Mouse (Mus musculus) cerebellum, postnatal 14 days (tissue): ENCODE measurements at regions not wholly inside any gene's neighbourhood (a gene's known extent, or its start where the extent isn't known, plus 50 kb on each side); places are given as distances from the start of the nearest gene placed in this dataset.
A peak's percentile ranks its signal among the peaks of the same experiment; 100 is the strongest.

ENCODE experiments used
- DNase-seq, 2 experiments: peaks; one replicate each; pipeline ENCODE4 v3.0.0; 2021; ENCODE audit warnings: mixed read lengths in 2 of 2

DNA sequence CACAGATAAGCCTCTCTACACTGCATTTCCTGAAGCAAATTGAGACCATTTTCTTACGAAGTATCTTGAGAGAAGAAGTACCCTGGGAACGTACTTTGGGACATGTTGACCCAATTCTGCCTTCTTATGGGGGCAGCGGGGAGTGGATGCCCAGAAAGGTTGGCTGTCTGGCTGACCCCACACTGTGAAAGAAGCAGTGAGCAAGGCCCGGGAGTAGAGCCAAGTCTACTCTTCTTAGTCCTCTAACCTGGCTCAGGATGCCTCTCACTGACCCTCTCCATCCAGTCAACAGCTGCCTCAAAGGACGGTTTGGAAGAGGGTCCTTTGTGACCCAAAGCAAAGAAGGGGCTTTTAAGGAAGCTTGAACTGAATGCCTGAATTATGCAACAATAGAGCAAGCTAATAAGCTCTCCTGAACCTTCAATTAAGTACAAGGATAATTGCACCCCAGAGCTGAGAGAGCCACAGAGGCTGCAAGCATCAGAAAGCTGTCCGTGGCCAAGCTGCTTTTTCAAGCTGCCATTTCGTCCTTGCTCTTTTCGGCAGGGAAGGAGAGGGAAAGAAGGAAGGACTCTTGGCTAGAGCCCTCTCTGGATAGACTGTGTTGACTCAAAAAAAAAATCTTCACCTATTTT is 70.3 kb downstream of the Pctp start:
- peak; percentile 65 to 66 for DNase-seq

DNA sequence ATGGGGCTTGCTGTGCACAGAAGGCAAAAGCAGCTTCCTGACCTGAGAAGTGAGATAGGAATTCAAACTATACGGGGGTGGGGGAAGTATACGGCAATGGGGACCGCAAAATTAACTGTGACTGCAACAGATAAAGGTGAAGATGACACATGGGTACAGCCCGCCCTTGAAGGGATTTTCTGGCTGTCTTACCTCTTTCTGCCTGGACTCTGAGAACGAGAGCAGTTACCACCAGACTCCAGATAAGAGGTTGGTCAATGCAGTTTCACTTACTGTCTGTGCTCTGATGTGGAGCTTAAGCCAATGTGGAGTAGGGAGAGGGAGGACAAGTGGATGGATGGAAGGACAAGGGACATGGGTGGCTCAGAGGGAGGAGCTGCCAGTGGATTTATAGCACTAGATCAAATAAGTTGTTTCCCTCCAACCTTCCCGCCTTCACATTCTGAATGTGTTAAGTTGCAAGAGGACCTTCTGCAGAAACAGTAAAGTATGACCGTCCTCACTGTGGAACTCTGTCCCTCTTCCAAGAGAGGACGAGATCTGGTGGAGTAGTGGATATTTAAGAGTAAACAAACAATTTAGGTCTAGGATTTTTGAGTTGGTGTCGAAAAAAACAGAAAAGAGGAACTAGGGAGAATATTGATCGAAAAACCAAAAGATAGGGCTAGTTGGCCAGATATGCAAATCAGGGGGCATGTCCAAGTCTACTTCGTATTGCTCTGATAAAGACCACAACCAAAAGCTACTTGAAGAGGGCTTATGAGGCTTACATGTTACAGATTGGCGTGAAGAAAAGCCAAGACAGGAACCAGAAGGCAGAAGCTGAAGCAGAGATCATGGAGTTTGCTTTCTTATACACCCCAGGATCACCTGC is 73.3 kb downstream of the Pctp start:
- no peak for DNase-seq

DNA sequence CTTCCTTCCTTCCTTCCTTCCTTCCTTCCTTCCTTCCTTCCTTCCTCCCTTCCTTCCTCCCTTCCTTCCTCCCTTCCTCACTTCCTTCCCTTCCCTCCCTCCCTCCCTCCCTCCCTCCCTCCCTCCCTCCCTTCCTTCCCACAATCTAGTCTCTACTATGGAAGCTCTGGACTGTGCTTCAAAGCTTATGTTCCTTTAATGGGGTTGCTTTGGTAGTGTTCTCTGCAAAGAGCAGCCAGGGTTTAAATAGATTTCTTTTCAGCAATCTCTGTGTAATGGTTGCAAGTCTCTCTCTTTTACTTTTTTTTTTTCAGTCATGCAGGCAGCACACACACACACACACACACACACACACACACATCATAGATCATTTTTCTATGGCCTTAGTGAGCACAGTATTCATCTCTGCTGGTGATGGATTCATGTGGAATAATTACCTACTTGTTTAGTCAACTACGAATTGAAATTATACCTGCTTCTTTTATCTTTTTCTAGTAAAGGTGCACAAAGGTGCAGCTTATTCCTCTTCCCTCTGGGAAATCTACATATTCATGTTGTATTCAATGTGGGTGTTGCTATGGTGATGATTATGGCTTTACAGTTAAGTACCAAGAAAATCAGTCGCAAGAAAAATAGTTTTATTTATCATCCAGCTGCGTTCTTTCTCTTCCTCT is 75.1 kb downstream of the Pctp start:
- DNase-seq: no peak

DNA sequence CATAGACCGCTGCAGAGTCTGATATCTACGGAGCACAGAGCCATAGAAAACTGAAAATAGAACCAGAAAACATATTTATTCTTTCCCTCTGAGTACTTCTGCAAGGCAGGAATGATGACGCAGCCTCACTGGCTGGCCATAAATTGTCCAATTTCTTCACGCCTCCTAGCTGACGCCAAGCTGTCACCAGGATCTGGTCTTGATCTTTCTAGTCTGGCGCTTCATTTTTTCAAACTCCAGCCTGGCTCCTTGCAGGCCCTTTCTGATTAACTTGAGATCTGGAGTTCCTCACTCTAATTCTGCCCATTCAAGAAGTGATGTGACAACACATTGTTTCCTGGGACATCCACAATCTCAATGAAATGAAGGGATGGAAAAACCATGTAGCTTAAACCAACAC is 80.1 kb downstream of the Pctp start:
- no peak for DNase-seq

DNA sequence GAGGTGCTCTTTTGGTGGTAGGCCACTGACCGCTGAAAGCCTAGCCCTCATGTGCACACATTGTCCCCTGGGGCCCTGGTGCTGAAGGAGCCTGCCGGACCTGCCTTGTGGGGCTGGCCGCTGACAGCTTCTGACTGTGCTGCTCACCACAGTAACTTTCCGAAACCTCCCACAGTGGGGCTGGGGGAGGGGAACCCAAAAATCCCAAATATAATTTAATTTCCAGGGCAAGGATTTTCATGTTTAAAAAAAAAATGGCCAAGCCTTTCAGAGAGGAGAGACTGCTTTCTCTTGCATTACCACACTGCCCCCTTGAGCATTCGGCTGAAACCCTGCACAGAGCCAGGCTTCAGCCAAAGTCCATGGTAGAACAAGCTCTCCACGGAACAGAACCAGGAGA is 81.5 kb downstream of the Pctp start:
- DNase-seq: peak; percentile 62 to 73

DNA sequence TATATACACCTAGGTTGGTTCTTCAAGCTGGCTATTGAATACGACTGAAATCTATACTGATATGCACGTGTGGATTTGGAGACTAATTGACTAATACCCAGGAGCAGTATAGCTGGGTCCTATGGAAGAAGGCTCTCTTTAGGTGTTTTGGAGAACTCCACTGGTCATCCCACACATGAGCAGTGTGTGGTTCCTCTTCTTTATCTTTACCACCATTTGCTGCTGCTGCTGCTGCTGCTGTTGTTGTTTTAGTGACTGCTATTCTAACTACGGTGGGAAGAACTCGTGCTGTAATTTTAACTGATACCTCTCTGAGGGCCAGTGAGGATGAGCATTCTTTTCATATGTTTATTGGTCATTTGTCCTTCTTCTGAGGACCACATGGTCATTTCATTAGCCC is 86.9 kb downstream of the Pctp start:
- no peak for DNase-seq

DNA sequence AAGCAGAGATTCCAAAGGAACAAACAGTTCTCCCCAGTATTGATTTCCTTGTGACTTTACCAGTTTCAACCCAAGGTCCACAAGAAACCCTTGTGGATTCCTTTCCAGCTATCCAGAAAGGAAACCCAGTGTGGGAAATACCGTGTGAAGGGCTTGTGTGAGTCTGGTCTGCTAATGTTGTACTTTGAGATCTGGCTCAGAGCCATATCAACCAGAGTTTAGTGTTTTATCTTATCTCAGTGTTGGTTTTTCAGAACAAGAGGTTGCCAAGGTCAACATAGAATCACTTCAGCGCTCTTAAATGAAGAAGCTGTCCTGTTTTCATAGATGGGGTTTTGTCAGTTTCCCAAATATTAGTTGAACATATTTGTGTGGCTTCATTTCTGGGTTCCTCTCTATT is 88.1 kb downstream of the Pctp start:
- DNase-seq: no peak

DNA sequence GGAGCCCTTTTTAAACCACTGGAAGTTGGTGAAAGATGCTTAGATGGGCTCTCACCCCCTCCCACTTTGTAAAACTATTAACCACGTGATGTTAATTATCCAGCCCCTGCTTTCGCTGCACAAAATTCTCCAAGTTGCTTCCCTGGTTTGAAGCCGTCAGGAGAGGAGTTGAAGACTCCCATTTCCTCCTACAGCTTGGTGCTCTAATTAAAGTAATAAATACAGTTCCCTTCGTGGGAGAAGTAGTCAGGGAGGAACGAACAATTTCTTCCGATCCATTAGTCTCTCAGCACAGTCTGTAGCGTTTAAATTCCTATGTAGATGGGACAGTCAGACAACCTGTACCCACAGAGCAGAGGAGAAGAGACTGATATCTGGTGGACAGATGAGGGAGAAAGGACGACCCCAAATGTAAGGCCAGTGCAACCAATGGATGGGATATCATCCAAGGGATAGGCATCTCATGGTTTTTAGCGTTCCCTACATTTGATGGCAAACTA is 101.4 kb downstream of the Pctp start:
- DNase-seq: no peak

DNA sequence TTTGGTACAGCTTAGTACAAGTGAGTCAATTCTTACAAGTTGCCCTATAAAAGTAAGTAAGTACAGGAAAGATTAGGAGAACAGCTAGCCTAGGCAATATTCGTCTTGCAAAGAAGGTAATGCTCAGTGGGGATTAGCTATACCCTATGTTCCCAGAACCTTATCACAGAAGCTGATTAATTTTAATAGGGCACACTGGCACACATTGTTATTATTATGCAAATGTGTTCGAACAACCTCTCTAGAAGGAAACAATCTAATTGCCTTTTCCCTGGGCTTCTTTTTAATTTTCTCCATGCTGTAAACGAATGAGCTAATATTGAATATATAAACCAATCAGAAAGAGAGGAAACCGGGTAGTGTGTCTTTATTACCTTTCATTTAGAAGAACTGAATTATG is 104.2 kb downstream of the Pctp start:
- DNase-seq: no peak

DNA sequence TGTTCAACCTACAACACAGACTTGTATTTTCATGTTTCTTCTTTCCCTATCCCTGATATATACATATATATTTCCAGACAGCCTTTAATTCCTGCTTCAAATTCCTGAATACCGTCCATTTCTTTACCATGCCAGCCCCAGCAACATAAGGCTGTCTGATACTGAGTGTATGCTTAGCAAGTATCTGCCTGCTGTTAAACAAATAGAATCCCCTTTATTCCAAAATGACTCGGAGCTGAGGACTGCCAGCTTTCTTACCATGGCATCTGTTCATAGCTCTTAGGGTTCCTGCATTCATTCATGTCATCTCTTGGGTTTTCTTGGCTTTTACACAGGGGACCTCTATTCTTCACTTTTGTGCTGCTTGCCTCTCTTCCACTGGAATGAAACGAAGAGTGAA is 105.8 kb downstream of the Pctp start:
- DNase-seq: no peak

DNA sequence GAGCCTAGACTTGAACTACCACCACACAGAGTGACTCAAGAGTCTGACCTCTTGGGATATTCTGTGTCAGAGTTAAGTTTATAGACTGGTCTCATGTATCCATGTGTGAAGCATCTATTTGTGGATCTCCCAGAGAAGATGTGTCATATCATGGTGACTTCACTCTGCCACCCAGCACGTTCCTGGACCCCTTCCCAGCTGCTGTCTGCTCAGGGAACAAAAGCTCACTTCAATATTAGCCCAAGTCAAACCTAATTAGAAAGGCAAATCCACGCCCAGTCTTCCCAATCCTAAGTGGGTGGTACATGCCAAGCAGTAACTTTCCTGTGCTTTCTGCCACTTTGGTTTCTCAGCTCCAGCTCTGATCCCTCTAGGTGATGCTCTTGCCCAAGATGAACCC is 94.1 kb upstream of the Ankfn1 start:
- peak; percentile 26 to 53 for DNase-seq

DNA sequence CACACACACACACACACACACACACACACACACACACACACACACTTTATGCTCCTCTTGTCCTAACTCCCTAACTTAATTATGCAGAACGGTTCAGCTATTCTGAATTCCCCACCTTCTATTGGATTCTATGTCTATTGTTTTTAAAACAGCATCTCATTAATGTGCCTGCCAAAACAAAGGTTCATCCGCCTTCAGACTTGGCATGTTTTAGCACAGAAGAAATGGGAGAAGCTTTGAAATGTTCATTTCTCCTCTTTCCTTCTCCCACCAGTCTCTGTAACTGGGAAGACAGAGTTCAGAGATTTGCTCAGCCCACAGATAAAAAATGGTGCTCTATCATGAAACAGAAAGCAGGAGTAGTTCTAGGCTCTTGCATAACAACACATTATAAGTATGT is 90.1 kb upstream of the Ankfn1 start:
- no peak for DNase-seq

DNA sequence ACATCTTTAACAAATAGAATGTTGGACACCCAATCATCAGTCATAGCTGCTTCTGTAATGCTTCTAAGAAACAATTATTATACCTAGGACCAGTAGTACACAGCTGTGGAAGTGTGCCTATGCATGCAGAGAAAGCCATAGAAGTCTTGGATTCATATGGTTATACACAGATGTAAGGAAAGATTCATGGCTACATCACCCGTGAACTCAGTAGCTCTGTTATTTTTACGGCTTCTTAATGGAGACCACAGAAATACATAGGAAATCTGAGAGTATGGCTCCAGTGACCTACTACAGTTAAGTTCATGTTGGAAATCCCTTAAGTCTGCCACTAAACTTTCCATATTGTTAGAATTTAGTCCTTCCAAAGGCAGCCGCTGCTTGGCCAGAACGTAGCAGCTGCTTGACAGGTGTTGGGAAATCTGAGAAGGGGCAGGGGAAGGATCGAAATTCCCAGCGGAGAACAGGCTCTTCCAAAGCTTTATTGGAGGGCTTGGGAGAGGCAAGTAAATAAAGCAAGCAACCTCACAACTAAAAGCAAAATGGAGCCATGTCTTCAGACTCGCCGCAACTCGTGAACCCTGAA is 78.8 kb upstream of the Ankfn1 start:
- DNase-seq: no peak

DNA sequence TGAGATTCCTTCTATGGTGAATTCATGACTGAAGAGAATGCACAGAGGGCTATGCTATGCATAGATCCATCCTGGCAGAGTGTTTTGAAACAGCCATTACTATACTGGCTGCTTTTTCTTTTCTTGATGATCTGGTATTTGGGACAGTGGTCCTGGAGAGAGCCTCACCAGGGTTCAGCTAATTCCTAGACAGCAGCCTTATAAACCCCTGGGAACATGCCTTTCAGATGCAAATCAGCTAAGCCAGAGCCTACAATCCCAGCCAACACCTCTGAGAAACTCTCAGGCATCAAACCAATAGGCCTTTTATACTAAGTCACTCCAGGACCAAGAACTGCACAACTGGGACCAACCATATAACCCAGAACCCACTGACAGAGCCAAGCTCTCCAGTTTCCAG is 64.4 kb upstream of the Ankfn1 start:
- no peak for DNase-seq

DNA sequence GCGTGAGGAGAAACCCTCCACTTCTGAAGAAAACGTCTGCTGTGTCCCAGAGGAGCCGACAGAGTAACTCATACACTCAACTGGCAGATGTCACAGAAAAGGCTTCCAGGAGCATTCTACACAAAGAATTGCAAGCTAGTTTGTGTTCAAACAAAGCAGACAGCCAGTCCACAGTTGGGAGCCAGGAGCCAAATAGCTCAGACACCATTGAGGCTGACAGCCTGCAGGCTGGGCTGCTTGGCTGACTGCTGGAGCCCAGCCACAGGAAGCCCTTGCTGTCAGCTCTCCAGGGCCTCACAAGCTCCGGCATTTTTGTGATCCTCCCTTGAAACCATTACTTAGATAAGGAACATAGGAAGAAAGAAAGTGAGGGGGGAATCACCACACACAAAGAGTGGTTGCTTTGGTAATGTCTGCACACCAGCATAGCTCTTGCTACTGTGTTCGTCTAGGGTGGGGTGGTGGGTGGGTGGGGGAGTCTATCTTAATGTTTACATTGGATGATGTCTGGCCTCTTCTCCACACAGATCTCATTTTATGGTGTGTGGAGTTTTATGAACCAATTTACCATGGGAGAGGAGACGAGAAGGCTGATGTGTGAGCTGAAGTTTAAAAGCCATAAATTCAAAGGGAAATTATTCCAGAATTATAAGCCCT is 62.3 kb upstream of the Ankfn1 start:
- DNase-seq: peak; percentile 42 to 46

DNA sequence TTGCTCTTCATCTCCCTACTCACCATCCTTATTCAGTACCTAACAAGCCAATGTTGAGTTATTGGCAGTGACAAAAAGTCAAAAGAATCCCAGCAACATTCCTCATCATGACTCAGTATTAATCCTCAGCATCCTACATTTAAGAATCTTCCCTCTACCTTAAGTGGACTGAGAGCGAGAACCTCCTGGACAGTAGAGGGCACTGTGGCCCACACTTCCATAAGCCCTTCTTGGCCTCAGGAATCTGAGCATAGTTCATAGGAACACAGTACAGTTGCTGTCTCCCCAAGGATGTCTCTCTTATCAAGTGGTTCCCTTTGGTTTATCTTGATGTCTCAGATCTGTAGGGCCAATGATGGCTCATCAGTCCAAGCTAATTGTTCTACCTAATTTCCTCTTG is 60.5 kb upstream of the Ankfn1 start:
- DNase-seq: no peak

DNA sequence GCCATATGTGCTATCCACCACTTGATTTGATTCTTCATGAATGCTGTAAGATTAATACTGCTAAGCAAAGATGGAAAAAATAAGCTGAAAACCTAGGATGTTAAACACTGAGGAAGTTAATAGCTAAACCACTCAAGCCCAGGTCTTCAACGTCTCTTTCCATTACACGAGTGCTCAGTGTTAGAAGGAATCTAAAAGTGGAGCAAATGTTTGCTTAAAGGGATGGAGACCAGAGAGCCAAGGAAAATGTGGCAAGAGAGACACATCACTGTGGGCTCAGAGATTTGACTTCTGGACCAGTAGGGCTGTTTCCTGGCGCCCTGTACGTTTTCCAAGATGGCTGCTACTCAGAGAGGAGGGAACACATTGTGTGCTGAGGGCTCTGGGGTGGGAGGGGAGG is 59.4 kb upstream of the Ankfn1 start:
- no peak for DNase-seq

DNA sequence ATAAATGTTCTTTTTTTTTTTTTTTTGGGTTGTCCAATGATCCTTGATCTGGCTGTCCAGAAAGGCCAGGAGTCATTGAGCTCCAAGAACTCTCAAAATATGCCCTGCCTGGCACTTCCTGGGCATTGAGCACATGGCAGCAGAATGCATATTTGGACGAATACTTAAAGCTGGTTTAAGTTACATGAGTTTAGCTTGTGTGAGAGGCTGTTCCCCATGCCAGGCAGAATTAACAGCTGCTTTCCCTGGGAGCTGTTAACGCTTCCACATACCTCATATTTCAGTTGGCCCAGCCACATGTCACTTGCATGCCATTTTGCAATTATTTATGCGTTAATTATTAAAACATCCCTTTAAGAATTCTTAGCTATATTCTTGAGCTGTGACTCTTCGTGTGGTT is 56.6 kb upstream of the Ankfn1 start:
- DNase-seq: no peak

DNA sequence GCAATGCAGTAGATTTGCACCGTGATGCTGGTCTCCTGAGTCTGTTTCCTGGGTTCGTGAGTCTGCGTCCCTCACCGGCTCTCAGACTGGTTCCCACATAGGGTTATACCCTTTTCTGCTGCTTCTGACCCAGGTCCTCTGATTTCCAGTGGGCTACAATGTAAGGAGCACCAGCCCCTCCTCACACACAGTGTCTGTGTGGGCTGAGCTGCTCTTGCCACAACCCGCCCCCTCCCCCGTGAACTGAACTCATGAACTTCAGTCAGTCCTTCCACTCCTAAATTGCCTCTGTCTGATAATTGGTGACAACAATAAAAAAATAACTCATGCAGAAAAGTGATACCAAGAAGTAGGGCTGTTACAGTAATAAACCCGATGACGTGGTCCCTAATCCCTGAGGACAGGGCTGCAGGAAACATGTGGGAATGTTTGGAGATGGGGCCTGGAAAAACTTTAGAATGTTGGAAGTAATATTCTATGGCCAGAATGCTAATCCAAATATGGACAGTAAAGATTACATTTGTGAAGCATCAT is 54.2 kb upstream of the Ankfn1 start:
- DNase-seq: no peak
